Mouse (Mus musculus) forebrain, embryonic 14.5 days (tissue): Measurements from ENCODE around the gene Cnih3. TPM values are rescaled to one million over a fixed set of nuclear protein-coding genes. Genes with fewer than 3 reads are reported as not detected.

Experiments used
- ATAC-seq: fragments of 200-750 bp; cut with Nextera tagmentation; 2 replicates; pipeline ENCODE4 v1.8.0; 2017; ENCODE audit warnings: mild to moderate bottlenecking, moderate library complexity
- DNase-seq: peaks from one replicate; pipeline ENCODE4 v3.0.0-alpha.2; 2015; ENCODE audit warnings: low spot score
- H3K27ac ChIP-seq: fragments of 300-500 bp; sonication (generic); 2 replicates; pipeline ENCODE4 v1.5.1; 2014; ENCODE audit warnings: low read depth, mild to moderate bottlenecking, control low read depth, low read length, moderate library complexity
- H3K27me3 ChIP-seq: fragments of 300-500 bp; sonication (generic); replicated peaks from 2 replicates; pipeline ENCODE4 v1.6.1; 2014; ENCODE audit warnings: low read length, control low read depth, mixed read lengths; ENCODE audit not compliant: control insufficient read depth, insufficient read depth
- H3K36me3 ChIP-seq: fragments of 300-500 bp; sonication (generic); 2 replicates; pipeline ENCODE4 v1.6.1; 2014; ENCODE audit warnings: low read length, control low read depth; ENCODE audit not compliant: control insufficient read depth, insufficient read depth
- H3K4me1 ChIP-seq: fragments of 300-500 bp; sonication (generic); 2 replicates; pipeline ENCODE4 v1.6.1; 2014; ENCODE audit warnings: antibody characterized with exemption, low read length, control low read depth; ENCODE audit not compliant: control insufficient read depth, insufficient read depth
- H3K4me2 ChIP-seq: fragments of 300-500 bp; sonication (generic); 2 replicates; pipeline ENCODE4 v1.6.1; 2014; ENCODE audit warnings: mild to moderate bottlenecking, control low read depth, low read length
- H3K4me3 ChIP-seq: fragments of 300-500 bp; sonication (generic); 2 replicates; pipeline ENCODE4 v1.5.1; 2014; ENCODE audit warnings: low read depth, low read length, control low read depth
- H3K9ac ChIP-seq: fragments of 300-500 bp; sonication (generic); 2 replicates; pipeline ENCODE4 v1.6.1; 2014; ENCODE audit warnings: mild to moderate bottlenecking, low read length, control low read depth, moderate library complexity
- H3K9me3 ChIP-seq: fragments of 300-500 bp; sonication (generic); replicated peaks from 2 replicates; pipeline ENCODE4 v1.6.1; 2016; ENCODE audit warnings: low read length, control low read depth, mixed read lengths; ENCODE audit not compliant: control insufficient read depth
- whole genome bisulfite sequencing: fragments of 180-500 bp; shearing (Covaris S2); extraction: QIAGEN DNeasy Blood & Tissue Kit; methylation state at CpG from one replicate; pipeline ENCODE4 v1.1.7; 2014; 5-methylcytosine and 5-hydroxymethylcytosine counted together
- polyA plus RNA-seq: library from polyadenylated mRNA; unstranded; fragments of >200 nt; fragmentation: Nextera tagmentation; extraction: Ambion mirVana; gene quantifications from 2 replicates; pipeline ENCODE4 v1.2.1, GENCODE M21; 2014

Gene Cnih3
- polyA plus RNA-seq, 1 experiment from 2014 or later: 17.0 TPM

GRCm38 (mm10) chr1:181335388-181335787 is 17.0 kb upstream of the Cnih3 start:
- no peaks in the 10 kb centered on the region for H3K4me1 ChIP-seq
- ATAC-seq (no peak), DNase-seq (no peak)
- H3K4me3 ChIP-seq: no peak overlapping the region
- WGBS: 67% methylated on average over 4 of the region's 4 CpGs
- no peaks in the 10 kb centered on the region for H3K27me3 ChIP-seq
- H3K9ac ChIP-seq: no peak overlapping the region
- H3K9me3 ChIP-seq: no peaks in the 10 kb centered on the region
- no peak overlapping the region for H3K27ac ChIP-seq
- no peak overlapping the region for H3K4me2 ChIP-seq
- H3K36me3 ChIP-seq: no peaks in the 10 kb centered on the region

- Histone ChIP-seq H3K9ac (no peak overlapping the region), H3K27me3 (no peaks in the 10 kb centered on the region), H3K36me3 (no peaks in the 10 kb centered on the region), H3K27ac (no peak overlapping the region), H3K4me3 (no peak overlapping the region), H3K4me2 (no peak overlapping the region), H3K9me3 (no peaks in the 10 kb centered on the region), H3K4me1 (no peaks in the 10 kb centered on the region)
- 91% methylated on average over 6 of the region's 6 CpGs for WGBS
- DNase-seq (no peak), ATAC-seq (no peak)
Measured at GRCm38 (mm10) chr1:181336857-181337256, 15.6 kb upstream of the Cnih3 start.

- Histone ChIP-seq H3K27me3 (no peaks in the 10 kb centered on the region), H3K36me3 (no peaks in the 10 kb centered on the region), H3K9ac (no peak overlapping the region), H3K4me1 (no peaks in the 10 kb centered on the region), H3K4me3 (no peak overlapping the region), H3K27ac (no peak overlapping the region), H3K4me2 (no peak overlapping the region), H3K9me3 (no peaks in the 10 kb centered on the region)
- DNase-seq: no peak
- 88% methylated on average over 6 of the region's 6 CpGs for WGBS
- no peak for ATAC-seq
Measured at GRCm38 (mm10) chr1:181339106-181339505, 13.3 kb upstream of the Cnih3 start.

DNA sequence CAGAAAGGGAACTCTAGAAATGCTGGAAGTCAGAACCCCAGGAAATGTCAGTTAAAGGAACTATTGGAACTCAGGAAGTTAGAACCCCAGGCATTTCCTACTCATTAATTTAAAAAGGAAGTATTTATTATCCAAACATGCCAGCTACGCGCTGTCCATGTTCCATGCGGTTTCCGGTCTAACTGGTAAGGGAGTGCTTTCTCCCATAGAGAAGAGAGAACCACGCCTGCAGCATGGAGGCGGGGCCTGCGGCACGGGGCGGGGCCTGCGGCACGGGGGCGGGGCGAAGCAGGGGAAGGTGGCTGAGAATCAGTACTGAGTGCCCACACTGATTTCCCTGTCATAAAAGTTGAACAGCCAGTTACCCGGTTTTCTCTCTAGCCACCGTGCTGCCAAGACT is 6.9 kb upstream of the Cnih3 start:
- Histone ChIP-seq H3K27ac (no peak overlapping the region), H3K27me3 (no peaks in the 10 kb centered on the region), H3K36me3 (no peaks in the 10 kb centered on the region), H3K4me2 (no peak overlapping the region), H3K9me3 (no peaks in the 10 kb centered on the region), H3K4me1 (no peaks in the 10 kb centered on the region), H3K9ac (no peak overlapping the region), H3K4me3 (no peak overlapping the region)
- 39% methylated on average over 15 of the region's 15 CpGs for WGBS
- ATAC-seq: no peak
- no peak for DNase-seq

DNA sequence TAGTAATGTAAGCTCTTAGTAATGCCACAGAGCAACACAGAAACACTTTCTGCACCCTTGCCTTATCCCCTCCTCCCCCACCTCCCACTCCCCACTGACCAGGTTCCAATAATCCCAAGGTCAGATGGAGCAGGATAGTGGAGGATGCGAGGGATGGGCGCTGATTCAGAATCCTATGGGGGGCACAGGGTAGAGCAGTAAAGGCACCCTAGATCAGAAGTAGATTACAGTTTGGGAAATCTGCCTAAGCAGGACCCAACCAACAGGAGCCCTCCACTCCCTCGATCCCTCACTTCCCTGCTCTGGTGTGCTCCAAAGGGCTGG is 423 bp upstream of the Cnih3 start:
- no peaks in the 10 kb centered on the region for H3K9me3 ChIP-seq
- H3K4me3 ChIP-seq: peak overlapping the region; percentile 55
- H3K27me3 ChIP-seq: peaks cover 7% of the 10 kb centered on the region
- no peak overlapping the region for H3K27ac ChIP-seq
- peak overlapping the region; percentile 69 for H3K9ac ChIP-seq
- ATAC-seq (no peak), DNase-seq (no peak)
- 9% methylated on average over 3 of the region's 3 CpGs for WGBS
- no peaks in the 10 kb centered on the region for H3K36me3 ChIP-seq
- peaks cover 12% of the 10 kb centered on the region for H3K4me1 ChIP-seq
- peak overlapping the region; percentile 99 for H3K4me2 ChIP-seq

DNA sequence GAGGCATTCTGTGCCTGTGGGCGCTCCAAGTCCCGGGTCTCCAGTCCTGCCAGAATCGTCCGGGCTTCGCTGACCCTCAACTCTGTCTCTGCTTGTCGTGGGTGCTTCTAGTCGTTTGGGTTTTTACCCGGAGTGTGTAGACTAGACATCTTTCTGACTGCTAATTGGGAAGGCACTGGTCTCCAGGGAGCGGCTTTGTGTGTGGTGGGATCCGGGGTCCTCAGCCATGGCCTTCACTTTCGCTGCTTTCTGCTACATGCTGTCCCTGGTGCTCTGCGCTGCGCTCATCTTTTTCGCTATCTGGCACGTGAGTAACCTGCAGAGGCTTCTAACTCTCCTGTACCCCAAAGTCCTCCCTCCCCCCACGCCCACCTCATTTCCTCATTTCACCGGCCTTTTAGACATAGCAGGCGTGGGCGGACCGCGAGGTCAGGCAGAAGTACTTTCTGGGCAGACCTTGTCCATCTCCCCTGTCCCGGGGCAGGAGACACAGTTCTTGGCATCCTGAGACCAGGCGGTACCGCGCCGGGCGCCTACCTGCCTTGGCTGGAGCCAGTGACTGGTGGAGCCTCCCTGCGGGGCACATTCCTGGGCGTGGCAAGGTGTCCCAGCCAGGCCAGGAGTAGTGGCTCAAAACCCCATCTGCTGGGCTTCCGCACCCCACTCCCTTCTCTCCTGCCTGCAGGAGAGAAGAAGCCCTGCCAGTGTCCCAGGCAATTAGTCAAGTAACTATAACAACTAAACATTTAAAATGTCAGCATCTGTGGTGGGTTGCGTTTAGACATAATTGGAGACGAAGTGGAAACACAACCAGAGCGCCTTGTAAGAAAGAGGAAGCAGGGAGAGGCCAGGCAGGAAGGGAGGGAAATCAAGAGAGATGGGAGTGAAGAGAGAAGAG is 1.0 kb downstream of the Cnih3 start:
- Histone ChIP-seq H3K4me1 (peaks cover 12% of the 10 kb centered on the region), H3K4me3 (peak overlapping the region; percentile 55), H3K9ac (peak overlapping the region; percentile 69), H3K27ac (no peak overlapping the region; the same call in 1 of the 2 replicates), H3K27me3 (peaks cover 7% of the 10 kb centered on the region), H3K9me3 (no peaks in the 10 kb centered on the region), H3K36me3 (no peaks in the 10 kb centered on the region), H3K4me2 (peak overlapping the region; percentile 99)
- peak; percentile 38 for ATAC-seq
- no peak for DNase-seq
- 5% methylated on average over 33 of the region's 33 CpGs for WGBS

DNA sequence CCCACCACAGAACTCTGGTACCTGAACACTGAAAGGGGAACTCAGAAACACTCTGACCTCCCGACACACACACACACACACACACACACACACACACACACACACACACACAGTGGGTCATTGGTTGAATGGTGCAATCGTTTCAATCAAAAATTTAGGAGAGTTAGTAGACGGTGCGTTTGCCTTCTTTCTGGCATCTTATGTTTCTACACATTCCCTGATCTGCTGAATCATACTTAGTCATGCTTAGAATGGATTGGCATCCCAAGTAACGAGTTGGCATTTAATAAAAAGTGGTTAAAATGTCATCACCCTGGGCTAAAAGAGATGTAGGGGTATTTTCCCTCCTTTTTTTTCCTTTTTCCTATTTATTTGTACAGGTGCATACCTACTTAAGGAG is 3.3 kb downstream of the Cnih3 start:
- Histone ChIP-seq H3K4me2 (no peak overlapping the region), H3K9me3 (no peaks in the 10 kb centered on the region), H3K27me3 (peaks cover 7% of the 10 kb centered on the region), H3K36me3 (no peaks in the 10 kb centered on the region), H3K4me3 (no peak overlapping the region), H3K4me1 (peaks cover 12% of the 10 kb centered on the region), H3K9ac (no peak overlapping the region), H3K27ac (no peak overlapping the region)
- 84% methylated on average over 5 of the region's 5 CpGs for WGBS
- DNase-seq (no peak), ATAC-seq (no peak)

DNA sequence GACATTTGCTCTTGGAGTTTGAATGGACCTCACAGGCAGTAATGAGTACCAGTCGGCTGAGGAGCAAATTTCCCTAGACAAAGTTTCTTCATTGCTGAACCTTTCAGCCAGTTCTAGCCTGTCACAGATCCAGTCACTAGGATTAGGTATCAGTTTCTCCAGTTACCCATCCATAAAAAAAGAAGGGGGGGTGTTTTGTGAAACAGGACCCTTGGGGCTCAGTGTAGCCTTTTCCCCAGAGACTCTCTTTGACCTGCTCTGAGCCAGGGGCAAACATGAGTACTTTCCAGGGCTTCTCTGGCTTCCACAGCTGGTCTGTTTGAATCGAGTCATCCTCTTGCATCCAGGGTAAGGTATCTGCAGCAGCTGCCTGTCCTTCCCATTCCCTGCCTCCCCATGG is 5.4 kb downstream of the Cnih3 start:
- no peak for DNase-seq
- no peak overlapping the region for H3K4me3 ChIP-seq

DNA sequence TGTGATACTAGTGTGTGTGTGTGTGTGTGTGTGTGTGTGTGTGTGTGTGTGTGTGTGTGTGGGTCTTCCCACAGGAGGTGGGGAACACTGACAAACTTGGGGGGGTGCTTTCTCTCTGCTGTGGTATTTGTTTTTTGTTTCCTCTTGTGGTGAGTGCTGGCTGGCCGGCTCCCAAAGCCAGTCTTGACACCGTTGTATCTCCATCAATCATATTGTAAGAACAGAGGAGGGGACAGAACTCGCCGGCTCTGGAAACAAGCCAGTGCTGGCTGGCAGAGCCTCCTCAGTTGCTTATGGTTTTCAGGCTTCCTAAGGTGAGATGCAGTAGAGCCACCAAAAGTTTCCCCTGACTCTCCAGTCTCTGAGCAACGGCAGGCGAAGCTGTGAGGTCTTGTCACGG is 6.1 kb downstream of the Cnih3 start:
- Histone ChIP-seq H3K9ac (no peak overlapping the region), H3K36me3 (no peaks in the 10 kb centered on the region), H3K27ac (no peak overlapping the region), H3K4me2 (no peak overlapping the region), H3K4me3 (no peak overlapping the region), H3K9me3 (no peaks in the 10 kb centered on the region), H3K4me1 (peaks cover 3% of the 10 kb centered on the region; the same call in 1 of the 2 replicates), H3K27me3 (no peaks in the 10 kb centered on the region)
- DNase-seq (no peak), ATAC-seq (no peak)
- 76% methylated on average over 7 of the region's 7 CpGs for WGBS

More for the DNA sequence above, 5.4 kb downstream of the Cnih3 start:
- H3K4me1 ChIP-seq: peaks cover 8% of the 10 kb centered on the region
- no peaks in the 10 kb centered on the region for H3K9me3 ChIP-seq
- 58% methylated on average over 2 of the region's 2 CpGs for WGBS
- H3K4me2 ChIP-seq: no peak overlapping the region
- no peak overlapping the region for H3K27ac ChIP-seq
- no peaks in the 10 kb centered on the region for H3K36me3 ChIP-seq
- ATAC-seq: no peak
- H3K27me3 ChIP-seq: no peaks in the 10 kb centered on the region
- H3K9ac ChIP-seq: no peak overlapping the region
